Mouse (Mus musculus): ENCODE measurements around the gene E130114P18Rik.

Gene E130114P18Rik

DNA sequence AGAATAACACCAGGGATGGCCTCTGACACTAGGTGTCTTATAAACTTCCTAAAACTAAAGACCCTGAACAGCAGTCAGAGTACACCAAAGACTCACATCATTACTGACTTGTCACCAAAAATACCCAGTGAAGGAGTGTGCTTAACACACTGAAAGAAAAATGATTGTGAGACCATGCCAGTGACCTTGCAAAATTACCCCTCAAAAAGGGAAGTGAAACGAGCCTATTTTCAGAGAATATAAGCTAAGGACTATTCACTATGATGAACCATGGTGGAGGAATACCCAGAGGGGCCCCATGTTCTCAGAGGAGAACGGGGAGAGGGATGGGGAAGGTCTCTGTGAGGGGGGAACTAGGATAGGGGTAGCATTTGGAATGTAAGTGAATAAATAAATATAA lies 245.8 kb downstream of the E130114P18Rik start:
- WGBS, result 83% methylated on average over 2 of the region's 2 CpGs

DNA sequence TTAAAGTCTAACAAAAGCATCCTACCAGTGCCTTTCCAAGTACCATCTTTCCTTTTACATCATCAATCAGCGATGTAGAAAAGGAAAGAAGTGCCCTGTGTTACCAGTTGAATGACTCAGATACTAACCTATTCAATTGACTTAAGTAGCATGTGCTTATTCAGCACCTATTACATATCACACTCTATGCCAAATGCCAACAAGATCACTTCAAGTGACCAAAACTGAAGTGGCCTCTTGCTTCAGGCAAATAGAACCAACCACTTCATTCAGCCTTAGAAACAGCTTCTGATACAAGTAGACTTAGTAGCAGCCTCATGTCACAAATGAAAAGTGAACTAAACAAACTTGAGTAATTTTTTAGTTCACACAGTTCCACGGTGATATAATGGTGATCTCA lies 249.4 kb downstream of the E130114P18Rik start:
- WGBS, result 85% methylated on average over 2 of the region's 2 CpGs

All from cerebral cortex, adult 2 months (tissue).